Mouse (Mus musculus) lung, adult 2 months (tissue): Measurements from ENCODE around the gene Dgkd.

Experiments used
- CTCF ChIP-seq: fragments of 200-500 bp; IDR thresholded peaks from 2 replicates; pipeline ENCODE4 v1.5.1; 2011; ENCODE audit warnings: mild to moderate bottlenecking, low read length, control low read depth; ENCODE audit not compliant: insufficient read depth
- POLR2A ChIP-seq: fragments of 200-500 bp; IDR thresholded peaks from 2 replicates; pipeline ENCODE4 v1.6.1; 2011; ENCODE audit warnings: low read depth, mild to moderate bottlenecking, control low read depth, low read length, borderline replicate concordance; ENCODE audit errors: extremely low read depth

GRCm38 (mm10) chr1:87882554-87882953, 29.5 kb downstream of the Dgkd start:
- TF ChIP-seq POLR2A: no peak
- TF ChIP-seq CTCF: no peak
